Mouse (Mus musculus) gastrocnemius, postnatal 36 days (tissue): ENCODE data around the gene Lsm2. TPM values are rescaled to one million over a fixed set of nuclear protein-coding genes. Genes with fewer than 3 reads are reported as not detected.
"Not testable (repeated sequence)": the region's sequence is repeated elsewhere in the genome, so short reads cannot be mapped to it uniquely, and the experiment has no call there.

Experiments
- DNase-seq, 2 experiments: peaks; one replicate each; pipeline ENCODE4 v3.0.0; 2022
- intact Hi-C: fragments of 180-260 bp; cut with DNase I; formaldehyde crosslinking; loops from one replicate; pipeline ENCODE4 v1.15.1; 2025
- total RNA-seq, 2 experiments: library from RNA; stranded (reverse); gene quantifications; 2 replicates each; pipeline ENCODE4 v1.2.3; 2021

Lsm2 gene
- total RNA-seq, 2 experiments from 2014 or later, result 13.1 to 15.3 TPM

DNA sequence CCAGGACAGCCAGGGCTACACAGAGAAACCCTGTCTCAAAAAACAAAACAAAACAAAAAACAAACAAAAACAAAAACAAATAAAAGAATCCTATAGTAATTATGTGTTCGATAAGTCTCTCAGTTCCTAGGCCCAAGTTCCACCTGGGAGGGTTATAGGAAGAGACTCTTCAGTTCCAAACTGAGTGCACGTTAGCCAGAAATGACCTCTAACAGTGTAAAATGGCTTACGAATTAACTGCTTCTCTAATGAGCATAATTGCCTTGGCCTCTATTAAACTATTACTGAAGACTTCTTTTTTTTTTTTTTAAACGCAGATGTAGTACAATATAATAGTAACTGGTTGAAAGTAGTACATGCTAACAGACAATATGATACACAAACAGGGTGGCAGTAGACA, 27.8 kb upstream of the Lsm2 start:
- intact Hi-C loops, result loop anchor here (2.0 kb wide), 1 partner anchor 27 kb away; the partner anchor contains the start of gene Lsm2
- no peak for DNase-seq

DNA sequence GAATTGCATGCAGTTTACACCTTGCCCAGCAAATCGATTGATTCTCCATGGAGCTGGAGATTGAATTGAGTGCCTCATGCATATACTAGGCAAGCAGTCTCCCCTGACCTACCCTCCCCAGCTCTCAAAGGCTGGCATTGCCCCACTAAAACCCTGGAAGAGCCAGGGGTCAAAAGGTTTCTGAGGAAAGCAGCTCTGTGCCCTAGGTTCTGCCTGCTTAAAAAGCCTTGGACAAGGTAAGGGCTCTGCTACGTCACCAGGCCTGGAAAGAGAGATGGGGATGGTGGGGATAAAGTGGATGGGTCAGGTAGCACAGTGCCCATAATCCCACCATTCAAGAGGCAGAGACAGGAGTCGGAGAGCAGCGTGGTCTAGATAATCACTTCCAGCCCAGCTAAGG, 26.8 kb upstream of the Lsm2 start:
- DNase-seq, result no peak
- intact Hi-C loops, result no loop called here

DNA sequence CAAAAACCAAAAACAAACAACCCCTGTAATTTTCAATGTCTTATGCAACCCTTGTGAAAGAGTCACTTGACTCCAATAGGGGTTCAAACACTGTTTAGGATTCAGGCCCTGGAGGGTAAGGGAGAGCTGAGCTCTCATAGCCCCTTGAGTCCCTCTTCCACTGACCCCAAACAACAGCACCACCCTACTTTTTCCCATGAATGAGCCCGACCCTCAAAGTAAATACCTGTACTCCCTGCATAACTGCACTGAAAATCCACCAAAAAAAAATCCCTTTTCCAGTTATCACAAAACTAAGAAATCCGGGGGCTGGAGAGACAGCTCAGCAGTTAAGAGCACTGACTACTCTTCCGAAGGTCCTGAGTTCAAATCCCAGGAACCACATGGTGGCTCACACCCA, 25.8 kb upstream of the Lsm2 start:
- intact Hi-C loops, result no loop called here
- no peak for DNase-seq

DNA sequence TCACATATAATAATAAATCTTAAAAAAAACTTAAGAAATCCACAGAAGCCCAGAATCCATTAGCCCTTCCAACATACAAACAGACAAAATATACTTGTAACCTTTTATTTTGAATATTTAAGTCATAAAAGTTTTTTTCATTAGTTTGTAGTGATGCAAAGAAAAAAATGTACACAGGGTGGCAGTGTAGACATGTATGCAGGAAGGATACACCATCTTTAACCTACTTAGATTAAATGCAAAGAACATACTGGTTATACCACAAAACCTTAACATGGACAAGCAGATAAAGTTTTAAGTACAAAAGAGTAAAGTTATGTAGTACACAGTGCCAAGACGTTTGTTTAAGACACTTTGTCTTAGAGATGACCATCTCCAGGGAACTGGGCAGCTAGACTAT, 25.3 kb upstream of the Lsm2 start:
- no peak for DNase-seq
- intact Hi-C loops, result no loop called here

DNA sequence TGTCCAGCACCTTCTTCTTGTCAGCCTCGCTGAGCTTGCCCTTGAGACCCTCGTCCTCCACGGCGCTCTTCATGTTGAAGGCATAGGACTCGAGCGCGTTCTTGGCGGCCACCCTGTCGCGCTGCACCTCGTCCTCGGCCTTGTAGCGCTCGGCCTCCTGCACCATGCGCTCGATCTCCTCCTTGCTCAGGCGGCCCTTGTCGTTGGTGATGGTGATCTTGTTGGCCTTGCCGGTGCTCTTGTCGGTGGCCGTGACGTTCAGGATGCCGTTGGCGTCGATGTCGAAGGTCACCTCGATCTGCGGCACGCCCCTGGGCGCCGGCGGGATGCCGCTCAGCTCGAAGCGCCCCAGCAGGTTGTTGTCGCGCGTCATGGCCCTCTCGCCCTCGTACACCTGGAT, 24.4 kb upstream of the Lsm2 start:
- DNase-seq, result not testable (repeated sequence)

DNA sequence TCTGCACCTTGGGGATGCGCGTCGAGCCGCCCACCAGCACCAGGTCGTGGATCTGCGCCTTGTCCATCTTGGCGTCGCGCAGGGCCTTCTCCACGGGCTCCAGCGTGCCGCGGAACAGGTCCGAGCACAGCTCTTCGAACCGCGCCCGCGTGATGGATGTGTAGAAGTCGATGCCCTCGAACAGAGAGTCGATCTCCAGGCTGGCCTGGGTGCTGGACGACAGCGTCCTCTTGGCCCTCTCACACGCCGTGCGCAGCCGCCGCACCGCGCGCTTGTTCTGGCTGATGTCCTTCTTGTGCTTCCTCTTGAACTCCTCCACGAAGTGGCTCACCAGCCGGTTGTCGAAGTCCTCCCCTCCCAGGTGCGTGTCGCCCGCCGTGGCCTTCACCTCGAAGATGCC, 23.7 kb upstream of the Lsm2 start:
- intact Hi-C loops, DNase-seq: not testable (repeated sequence)

More for the DNA sequence above, 24.4 kb upstream of the Lsm2 start:
- intact Hi-C loops, result not testable (repeated sequence)

DNA sequence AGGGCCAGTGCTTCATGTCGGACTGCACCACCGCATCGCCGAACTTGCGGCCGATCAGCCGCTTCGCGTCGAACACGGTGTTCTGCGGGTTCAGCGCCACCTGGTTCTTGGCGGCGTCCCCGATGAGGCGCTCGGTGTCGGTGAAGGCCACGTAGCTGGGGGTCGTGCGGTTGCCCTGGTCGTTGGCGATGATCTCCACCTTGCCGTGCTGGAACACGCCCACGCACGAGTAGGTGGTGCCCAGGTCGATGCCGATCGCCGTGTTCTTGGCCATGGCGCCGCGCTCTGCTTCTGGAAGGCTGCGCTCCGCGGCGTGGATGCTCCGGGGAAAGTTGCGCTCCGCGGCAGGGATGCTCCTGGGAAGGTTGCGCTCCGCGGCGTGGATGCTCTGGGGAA, 22.9 kb upstream of the Lsm2 start:
- DNase-seq, intact Hi-C loops: not testable (repeated sequence)

DNA sequence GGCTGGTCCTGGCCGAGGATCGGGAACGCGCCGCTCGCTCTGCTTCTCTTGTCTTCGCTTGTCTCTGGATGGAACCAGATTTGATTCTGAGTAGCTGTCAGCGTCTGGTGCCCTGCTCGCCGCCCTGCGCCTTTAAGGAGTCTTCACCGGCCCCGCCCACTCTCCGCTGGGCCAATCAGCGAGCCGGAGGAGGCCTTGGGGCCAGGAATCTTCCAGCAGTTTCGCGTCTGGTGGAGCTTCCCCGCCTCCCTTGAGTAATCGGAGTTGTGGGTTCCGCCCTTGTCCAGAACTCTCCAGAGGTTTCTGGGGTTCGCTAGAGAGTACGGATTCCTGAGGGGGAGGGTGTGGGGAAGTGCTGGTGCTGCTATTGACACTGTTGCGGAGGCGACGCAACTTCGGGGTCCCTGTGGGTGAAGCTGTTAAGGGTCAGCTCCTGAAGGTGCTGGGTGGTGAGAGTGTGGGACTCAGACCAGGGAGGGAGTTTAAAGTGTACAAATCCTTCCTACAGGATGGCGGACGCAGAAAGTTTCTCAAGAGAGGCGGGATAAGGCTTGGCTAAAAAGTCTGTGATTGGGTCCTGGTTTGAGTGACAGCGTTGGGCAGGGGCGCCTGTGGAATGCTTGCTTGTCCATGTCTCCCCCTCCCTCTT, 22.4 kb upstream of the Lsm2 start, which contains the start of gene Hspa1b:
Hspa1b (minus strand) TSS at position 109 of the 649 bp plus-strand sequence.
- peak; percentile 74 to 83 for DNase-seq
- intact Hi-C loops, result not testable (repeated sequence)

DNA sequence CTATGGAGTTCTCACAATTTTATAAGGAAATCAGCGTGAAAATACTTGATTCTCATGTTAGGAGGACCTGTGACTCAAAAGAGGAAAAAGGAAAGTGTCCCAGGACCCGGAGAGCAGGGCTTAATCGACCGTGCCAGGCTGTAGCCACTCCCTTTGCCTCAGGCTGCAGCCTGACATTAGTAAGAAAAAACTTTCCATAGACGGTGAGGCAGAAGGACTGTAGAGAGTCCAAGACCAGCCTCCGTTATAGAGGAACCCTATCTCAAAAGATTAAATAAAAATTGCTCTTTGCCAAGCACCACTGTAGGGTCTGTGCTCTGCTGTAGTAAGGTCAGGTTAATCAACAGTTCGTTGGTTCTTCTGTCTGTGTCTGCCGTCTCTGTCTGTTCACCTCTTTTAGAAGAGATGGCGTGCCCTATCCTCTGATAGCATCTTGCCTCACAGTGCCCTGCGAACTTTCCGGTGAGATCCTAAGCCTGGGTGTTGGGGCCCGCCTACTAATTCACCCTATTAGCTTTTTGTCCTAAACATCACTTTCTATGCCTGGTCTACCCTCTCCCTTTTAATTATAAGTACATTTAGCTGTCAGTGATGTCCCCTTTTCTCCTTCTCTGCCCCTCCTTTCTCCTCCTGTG, 21.7 kb upstream of the Lsm2 start:
- DNase-seq, result no peak
- intact Hi-C loops, result no loop called here

DNA sequence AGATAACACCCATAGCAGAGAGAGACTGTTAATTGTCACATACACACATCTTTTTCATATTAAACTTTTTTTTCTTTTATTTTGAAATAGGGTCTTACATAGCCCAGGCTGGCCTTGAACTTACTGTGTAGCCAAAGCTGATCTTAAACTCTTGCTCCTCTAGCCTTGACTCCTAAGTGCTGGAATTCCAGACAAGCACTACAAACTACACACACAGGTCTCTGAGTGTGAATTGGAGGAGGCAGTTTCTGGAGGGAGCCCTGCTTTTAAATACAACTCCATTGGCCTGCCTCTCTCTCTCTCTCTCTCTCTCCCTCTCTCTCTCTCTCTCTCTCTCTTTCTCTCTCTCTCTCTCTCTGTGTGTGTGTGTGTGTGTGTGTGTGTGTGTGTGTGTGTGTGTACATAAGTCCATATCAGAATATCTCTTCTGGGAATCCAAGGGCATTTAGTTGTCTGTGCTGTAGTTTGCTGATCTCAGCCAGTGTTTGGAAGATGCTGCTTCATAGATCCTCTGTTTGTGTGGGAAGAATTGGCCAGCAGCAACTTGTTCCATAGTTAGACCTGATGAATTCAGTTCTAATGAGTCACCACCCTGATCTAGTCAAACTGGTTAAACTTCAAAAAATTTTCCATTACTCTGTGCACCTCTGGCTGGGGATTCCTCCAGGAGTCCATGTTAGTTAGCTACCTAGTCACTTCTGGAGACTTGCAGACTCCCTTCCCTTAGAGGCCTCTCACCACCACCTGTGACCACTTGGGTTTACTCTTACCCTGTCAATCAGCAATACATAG, 20.8 kb upstream of the Lsm2 start:
- DNase-seq, result no peak
- intact Hi-C loops, result no loop called here

DNA sequence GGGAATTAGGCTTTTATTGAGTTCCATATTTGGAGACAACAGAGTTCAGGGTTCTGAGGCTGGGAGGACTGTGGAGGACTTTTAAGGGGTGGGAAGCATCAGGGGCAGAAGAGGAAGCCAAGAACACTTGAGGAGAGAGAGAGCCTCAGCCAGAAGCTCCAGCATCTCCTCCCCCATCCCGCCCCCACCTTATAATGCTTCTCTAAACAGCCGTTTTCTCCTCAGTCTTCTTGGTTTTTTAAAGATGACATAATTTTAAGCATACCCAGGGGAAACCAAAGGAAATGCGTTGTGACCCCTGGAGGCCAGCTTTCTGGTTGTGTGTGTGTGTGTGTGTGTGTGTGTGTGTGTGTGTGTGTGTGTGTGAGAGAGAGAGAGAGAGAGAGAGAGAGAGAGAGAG, 19.5 kb upstream of the Lsm2 start:
- intact Hi-C loops, result no loop called here
- no peak for DNase-seq

DNA sequence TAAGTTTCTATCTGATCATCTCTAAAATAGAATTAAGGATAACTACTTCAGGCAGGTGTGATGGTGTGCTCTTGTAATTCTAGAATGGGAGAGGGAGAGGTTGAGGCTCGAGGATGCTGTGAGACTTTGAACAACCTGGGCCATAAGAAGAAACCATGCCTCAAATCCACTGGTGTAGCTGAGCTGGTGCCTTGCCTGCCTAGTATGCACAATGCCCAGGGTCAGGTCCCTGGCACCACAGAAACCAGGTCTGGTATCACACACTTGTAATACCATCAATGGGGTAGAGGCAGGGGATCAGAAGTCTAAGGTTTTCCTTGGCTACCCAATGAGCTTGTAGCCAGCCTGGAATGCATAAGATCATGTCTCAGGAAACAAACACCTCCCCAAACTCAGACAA, 18.8 kb upstream of the Lsm2 start:
- DNase-seq, result no peak
- intact Hi-C loops, result no loop called here

DNA sequence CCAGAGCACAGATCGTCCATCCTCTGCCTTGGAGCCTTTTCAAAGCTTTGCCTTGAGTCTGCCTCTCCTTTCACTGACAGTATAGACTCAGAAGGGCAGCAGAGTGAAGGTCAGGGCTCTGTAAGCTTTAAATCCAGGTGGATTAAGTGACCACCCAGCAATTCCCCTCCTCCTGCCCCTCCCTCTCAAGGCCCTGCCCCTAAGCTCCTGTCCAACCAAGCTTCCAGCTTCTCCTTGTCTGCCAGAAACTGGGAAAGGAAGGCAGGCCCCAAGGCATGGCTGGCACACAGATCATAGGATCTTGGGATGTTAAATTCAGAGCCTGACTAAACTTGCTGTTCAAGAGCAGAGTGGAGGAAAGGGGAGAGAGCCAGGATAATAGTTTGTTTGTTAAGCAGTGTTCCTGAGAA, 17.0 kb upstream of the Lsm2 start:
- intact Hi-C loops, result no loop called here
- DNase-seq, result no peak

DNA sequence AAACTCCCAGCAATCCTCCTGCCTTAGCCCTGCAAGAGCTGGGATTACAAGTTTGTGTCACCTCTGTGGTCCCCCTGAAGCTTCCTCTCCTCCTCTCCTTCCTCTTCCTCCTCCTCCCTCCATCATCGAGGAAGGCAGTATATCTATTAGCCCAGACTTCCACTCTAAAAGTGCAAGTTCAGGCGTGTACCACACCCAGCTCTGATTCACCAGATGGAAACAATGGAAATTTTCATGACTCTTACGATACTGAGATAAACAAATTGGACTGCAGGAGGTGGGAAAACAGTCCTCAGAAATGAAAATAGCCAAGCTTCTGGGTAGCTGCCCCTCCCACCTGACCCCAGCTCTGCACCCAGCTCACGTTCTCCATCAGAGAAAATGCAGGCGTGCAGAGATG, 16.0 kb upstream of the Lsm2 start:
- DNase-seq, result no peak
- intact Hi-C loops, result no loop called here

DNA sequence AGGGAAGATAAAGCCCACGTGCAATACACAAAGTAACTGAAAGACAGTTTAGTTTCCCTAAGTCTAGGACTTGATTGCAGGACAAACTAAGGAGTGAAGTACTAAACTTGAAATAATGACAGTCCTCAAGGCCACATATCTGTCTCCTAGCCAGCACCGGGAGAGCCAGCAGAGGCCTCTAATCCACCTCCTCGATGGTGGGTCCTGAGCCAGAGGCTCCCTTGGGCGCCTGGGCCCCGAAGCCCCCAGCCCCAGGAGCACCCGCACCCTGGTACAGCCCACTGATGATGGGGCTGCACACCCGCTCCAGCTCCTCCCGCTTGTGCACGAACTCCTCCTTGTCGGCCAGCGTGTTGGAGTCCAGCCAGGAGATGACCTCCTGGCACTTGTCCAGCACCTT, 11.8 kb upstream of the Lsm2 start, which contains the start of gene Gm20481:
Gm20481 (plus strand) TSS at position 91 of the 400 bp plus-strand sequence.
- intact Hi-C loops, DNase-seq: not testable (repeated sequence)

DNA sequence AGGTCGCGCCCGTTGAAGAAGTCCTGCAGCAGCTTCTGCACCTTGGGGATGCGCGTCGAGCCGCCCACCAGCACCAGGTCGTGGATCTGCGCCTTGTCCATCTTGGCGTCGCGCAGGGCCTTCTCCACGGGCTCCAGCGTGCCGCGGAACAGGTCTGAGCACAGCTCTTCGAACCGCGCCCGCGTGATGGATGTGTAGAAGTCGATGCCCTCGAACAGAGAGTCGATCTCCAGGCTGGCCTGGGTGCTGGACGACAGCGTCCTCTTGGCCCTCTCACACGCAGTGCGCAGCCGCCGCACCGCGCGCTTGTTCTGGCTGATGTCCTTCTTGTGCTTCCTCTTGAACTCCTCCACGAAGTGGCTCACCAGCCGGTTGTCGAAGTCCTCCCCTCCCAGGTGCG, 10.8 kb upstream of the Lsm2 start:
- DNase-seq, intact Hi-C loops: not testable (repeated sequence)

DNA sequence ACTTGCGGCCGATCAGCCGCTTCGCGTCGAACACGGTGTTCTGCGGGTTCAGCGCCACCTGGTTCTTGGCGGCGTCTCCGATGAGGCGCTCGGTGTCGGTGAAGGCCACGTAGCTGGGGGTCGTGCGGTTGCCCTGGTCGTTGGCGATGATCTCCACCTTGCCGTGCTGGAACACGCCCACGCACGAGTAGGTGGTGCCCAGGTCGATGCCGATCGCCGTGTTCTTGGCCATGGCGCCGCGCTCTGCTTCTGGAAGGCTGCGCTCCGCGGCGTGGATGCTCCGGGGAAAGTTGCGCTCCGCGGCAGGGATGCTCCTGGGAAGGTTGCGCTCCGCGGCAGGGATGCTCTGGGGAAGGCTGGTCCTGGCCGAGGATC, 10.0 kb upstream of the Lsm2 start:
- intact Hi-C loops, result not testable (repeated sequence)

DNA sequence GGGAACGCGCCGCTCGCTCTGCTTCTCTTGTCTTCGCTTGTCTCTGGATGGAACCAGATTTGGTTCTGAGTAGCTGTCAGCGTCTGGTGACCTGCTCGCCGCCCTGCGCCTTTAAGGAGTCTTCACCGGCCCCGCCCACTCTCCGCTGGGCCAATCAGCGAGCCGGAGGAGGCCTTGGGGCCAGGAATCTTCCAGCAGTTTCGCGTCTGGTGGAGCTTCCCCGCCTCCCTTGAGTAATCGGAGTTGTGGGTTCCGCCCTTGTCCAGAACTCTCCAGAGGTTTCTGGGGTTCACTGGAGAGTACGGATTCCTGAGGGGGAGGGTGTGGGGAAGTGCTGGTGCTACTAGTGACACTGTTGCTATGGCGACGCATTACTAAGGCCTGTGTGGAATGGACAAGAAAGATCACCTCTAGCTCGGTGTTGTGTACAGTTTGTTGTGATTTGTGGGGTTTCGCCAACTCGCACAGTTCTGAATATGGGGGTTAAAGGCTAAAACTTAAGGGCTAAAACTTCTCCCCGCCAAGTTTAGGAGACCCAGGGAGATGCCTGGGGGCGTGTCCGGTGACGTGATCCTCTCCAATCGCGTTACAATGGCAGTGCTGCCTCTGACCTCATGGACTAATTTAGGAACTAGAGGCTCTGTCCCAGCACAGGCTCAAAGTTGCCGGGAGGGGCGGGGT, 9.5 kb upstream of the Lsm2 start, which contains the start of the genes Hspa1a and Hspa1l:
Hspa1a (minus strand) TSS at position 88 of the 681 bp plus-strand sequence.
Hspa1l (plus strand) TSS at position 635 of the 681 bp plus-strand sequence.
- intact Hi-C loops, result not testable (repeated sequence)
- DNase-seq, result peak; percentile 73 to 82

More for the DNA sequence above, 10.0 kb upstream of the Lsm2 start:
- not testable (repeated sequence) for DNase-seq

DNA sequence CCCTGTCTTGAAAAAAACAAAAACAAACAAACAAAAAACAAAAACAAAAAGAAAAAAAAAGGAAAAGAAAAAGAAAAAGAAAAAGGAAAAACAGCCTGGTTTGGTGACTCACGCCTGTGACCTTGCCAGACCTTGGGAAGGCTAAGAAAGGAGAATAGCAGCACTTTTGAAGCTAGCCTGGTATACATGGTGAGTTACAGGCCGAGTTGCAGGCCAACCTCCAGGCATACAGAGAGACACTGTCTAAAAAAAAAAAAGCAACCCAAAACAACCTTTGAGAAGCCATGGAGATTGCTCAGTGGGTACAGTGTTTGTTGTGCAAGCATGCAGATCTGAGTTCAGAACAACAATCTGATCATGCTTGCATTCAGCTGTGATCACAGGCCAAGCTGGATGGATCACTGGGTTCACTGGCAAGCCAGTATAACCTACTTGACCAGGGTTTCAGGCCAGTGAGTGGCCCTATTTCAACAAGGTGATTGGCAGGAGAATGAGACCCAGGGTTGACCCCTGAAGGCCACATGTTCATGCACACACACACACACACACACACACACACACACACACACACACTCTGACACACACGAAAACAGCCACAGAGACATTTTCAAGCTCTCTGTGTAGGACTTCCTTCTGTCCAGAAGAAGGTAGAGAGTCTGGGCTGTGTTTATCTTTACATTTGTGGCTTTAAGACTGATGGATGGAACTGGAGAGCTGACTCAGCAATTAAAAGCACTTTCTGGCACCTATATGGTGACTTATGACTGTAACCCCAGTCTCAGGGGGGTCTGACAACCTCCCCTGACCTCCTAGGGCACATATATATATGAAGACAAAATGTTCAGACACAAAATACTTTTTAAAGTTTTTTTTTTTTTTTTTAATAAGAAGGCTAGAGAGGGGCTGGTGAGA, 5.8 kb upstream of the Lsm2 start:
- intact Hi-C loops, result no loop called here
- DNase-seq, result no peak

DNA sequence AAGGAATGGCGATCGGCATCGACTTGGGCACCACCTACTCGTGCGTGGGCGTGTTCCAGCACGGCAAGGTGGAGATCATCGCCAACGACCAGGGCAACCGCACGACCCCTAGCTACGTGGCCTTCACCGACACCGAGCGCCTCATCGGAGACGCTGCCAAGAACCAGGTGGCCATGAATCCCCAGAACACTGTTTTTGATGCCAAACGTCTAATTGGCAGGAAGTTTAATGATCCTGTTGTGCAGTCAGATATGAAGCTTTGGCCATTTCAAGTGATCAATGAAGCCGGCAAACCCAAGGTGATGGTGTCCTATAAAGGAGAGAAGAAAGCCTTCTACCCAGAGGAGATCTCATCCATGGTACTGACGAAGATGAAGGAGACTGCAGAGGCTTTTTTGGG, 4.7 kb upstream of the Lsm2 start:
- intact Hi-C loops, result no loop called here

More for the DNA sequence above, 4.7 kb upstream of the Lsm2 start:
- no peak for DNase-seq
